Mouse (Mus musculus) bone marrow macrophage, adult 2 months (primary cell): ENCODE data around the gene Olfr202. TPM values are rescaled to one million over a fixed set of nuclear protein-coding genes. Genes with fewer than 3 reads are reported as not detected.
"Not testable (repeated sequence)": the region's sequence is repeated elsewhere in the genome, so short reads cannot be mapped to it uniquely, and the experiment has no call there.

Source experiments
- H3K27ac ChIP-seq: 2 replicates; pipeline ENCODE4 v1.5.1; 2012; ENCODE audit warnings: low read depth, low read length; ENCODE audit not compliant: insufficient read depth
- H3K4me1 ChIP-seq: 2 replicates; pipeline ENCODE4 v1.6.1; 2012; ENCODE audit warnings: low read length; ENCODE audit not compliant: control insufficient read depth, insufficient read depth
- H3K4me3 ChIP-seq: 2 replicates; pipeline ENCODE4 v1.5.1; 2012; ENCODE audit warnings: mild to moderate bottlenecking, low read length, moderate library complexity; ENCODE audit not compliant: insufficient read depth
- CTCF ChIP-seq: IDR thresholded peaks from 2 replicates; pipeline ENCODE4 v1.5.1; 2012; ENCODE audit warnings: low read depth, mild to moderate bottlenecking, low read length, moderate library complexity
- POLR2A ChIP-seq: IDR thresholded peaks from 2 replicates; pipeline ENCODE4 v1.6.1; 2012; ENCODE audit warnings: mild to moderate bottlenecking, low read depth, low read length, borderline replicate concordance
- polyA plus RNA-seq: library from polyadenylated mRNA; stranded (reverse); fragments of >200 nt; gene quantifications from 2 replicates; pipeline ENCODE4 v1.2.4, GENCODE M21; 2012; ENCODE audit not compliant: missing spikeins, insufficient read depth, insufficient read length

The Olfr202 gene
- polyA plus RNA-seq: not detected in 2 replicates

DNA sequence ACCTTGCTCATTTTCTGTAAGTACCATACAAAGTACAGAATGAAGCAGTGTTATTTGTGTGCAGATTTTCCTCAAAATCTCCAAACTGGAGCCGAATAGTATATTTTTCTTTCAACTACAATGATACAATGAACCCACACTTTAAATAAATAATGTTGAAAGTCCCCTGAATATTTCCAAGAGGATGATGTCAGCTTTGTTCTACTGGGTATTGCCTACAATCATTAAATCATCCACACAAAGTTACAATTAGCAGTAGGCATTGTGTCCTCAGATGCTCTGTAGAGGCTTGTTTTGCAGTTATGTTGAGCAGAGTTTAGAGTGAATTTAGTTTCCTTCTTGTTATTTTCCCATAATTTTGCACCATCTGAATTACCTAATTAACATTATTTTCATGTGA, at the start of gene Olfr202:
Gene Olfr202 (minus strand): TSS at position 101 of the 400 bp plus-strand sequence.
- Histone ChIP-seq H3K4me3 (no peak within 1 kb of the TSS), H3K27ac (no peak within 1 kb of the TSS), H3K4me1 (no peaks in the 10 kb centered on the region)
- TF ChIP-seq POLR2A (no peak), CTCF (no peak)

GRCm38 (mm10) chr16:59331038-59331437, 44.4 kb upstream of the Olfr202 start, which contains the start of gene Olfr205:
Gene Olfr205, minus strand, starts transcription at chr16:59331138.
- TF ChIP-seq POLR2A (no peak), CTCF (no peak)
- no peak within 1 kb of the TSS for H3K27ac ChIP-seq
- H3K4me1 ChIP-seq: no peaks in the 10 kb centered on the region
- no peak within 1 kb of the TSS for H3K4me3 ChIP-seq

DNA sequence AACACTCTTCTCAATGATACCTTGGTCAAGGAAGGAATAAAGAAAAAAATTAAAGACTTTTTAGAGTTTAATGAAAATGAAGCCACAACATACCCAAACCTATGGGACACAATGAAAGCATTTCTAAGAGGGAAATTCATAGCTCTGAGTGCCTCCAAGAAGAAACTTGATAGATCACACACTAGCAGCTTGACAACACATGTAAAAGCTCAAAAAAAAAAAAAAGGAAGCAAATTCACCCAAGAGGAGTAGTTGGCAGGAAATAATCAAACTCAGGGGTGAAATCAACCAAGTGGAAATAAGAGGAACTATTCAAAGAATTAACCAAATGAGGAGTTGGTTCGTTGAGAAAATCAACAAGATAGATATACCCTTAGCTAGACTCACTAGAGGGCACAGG, 36.7 kb upstream of the Olfr202 start:
- not testable (repeated sequence) for H3K27ac ChIP-seq, H3K4me3 ChIP-seq, H3K4me1 ChIP-seq

DNA sequence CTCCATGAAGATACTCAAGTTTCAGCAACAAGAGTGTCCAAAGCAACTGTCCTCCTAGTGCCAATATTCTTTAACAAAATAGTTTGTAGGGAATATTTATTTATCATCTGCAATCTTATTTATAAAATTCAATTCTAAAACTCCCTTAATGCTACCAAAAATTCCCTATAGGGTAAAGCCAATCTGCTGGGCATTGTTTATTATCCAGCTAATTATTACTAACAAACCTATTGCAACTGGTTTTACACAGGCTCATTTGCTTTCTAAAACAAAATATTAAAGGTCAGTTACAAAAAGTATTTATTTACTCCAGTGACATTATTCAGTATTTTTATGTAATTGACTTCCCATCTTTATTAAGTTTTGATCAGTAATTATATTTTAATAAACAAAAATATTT, 31.6 kb upstream of the Olfr202 start, which contains the start of gene Olfr204:
Gene Olfr204 (minus strand): TSS at position 101 of the 400 bp plus-strand sequence.
- Histone ChIP-seq H3K4me3 (no peak within 1 kb of the TSS), H3K27ac (no peak within 1 kb of the TSS), H3K4me1 (no peaks in the 10 kb centered on the region)
- TF ChIP-seq POLR2A (no peak), CTCF (no peak)

GRCm38 (mm10) chr16:59298581-59298980, 12.0 kb upstream of the Olfr202 start, which contains the start of gene Olfr203:
Gene Olfr203, plus strand, starts transcription at chr16:59298881.
- TF ChIP-seq POLR2A (no peak), CTCF (no peak)
- Histone ChIP-seq H3K4me3 (no peak within 1 kb of the TSS), H3K4me1 (no peaks in the 10 kb centered on the region), H3K27ac (no peak within 1 kb of the TSS)

- H3K4me1 ChIP-seq, H3K27ac ChIP-seq, H3K4me3 ChIP-seq: not testable (repeated sequence)
Measured at GRCm38 (mm10) chr16:59287576-59287975, 983 bp upstream of the Olfr202 start.

- Histone ChIP-seq H3K27ac (no peak overlapping the region), H3K4me1 (no peaks in the 10 kb centered on the region), H3K4me3 (no peak overlapping the region)
- TF ChIP-seq POLR2A (no peak), CTCF (no peak)
Measured at GRCm38 (mm10) chr16:59283476-59283875, 3.1 kb downstream of the Olfr202 start.

DNA sequence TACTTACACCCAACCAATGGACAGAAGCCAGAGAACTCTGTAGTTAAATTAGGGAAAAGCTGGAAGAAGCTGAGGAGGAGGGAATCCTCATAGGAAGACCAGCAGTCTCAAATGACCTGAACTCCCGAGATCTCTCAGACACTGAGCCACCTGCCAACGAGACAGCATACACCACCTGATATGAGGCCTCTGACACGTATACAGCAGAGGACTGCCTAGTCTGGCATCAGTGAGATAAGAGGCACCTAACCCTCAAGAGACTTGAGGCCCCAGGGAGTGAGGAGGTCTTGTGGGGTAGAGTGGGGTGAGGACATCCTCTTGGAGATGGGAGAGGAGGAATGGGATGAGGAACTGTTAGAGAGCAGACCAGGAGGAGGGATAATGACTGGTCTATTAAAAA, 6.1 kb downstream of the Olfr202 start:
- no peak for TF ChIP-seq CTCF
- no peak overlapping the region for H3K4me3 ChIP-seq
- no peak overlapping the region for H3K27ac ChIP-seq
- H3K4me1 ChIP-seq: no peaks in the 10 kb centered on the region

DNA sequence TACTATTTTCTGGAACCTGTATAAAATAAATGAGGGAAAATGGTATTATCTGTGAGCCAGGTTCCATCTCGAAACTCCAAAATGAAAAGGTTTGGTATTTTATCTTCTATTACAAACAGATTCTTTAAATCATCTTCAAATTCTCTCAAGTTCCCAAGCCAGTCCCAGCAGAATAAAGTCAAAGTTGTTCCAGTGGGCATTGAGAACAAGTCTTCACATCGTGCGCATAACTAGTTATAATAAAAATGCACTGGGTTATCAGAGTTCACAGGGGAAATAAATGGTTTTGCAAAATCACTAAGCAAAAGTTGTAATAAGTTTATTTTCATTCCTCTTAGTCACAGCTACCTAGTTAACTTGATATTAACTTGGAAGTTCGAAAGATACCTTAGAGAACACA, 14.1 kb downstream of the Olfr202 start, which contains the start of gene Olfr201:
Gene Olfr201 (minus strand): TSS at position 101 of the 400 bp plus-strand sequence.
- H3K27ac ChIP-seq, H3K4me1 ChIP-seq, H3K4me3 ChIP-seq: not testable (repeated sequence)

DNA sequence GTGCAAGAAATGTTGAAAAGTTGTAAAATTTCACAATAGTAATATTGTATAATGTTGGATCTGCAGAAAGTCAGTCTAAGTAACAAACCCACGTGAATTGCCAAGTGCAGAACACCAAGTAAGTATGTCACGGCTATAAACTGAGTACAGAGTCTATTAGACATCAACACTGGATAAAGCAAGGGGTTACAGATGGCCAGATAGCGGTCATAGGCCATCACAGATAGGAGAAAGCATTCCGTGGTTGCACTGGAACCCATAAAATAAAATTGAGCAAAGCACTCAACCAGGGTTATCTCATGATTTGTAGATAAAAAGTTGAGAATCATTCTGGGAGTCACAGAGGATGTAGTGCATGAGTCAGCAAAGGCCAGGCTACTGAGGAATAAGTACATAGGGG, 17.5 kb downstream of the Olfr202 start:
- not testable (repeated sequence) for H3K4me3 ChIP-seq, H3K4me1 ChIP-seq, H3K27ac ChIP-seq

DNA sequence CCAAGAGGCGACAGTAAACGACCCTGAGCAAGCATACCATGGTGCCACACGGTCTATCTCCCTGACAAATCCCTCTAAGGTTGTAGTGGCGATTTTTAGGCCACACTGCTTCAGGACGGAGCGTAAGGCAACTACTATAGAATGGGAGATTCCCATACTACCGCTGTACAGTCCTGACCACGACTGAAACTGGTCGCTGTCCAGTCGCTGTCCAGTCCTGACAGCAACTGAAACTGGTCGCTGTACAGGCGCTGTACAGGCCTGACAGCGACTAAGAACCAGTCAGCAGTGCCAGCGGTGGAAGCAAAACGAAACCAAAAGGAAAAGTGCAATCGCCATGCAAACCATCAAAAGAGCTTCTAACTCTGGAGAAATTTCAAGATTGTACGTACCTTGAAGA, 36.9 kb downstream of the Olfr202 start:
- no peak overlapping the region for H3K27ac ChIP-seq
- no peak overlapping the region for H3K4me3 ChIP-seq
- no peak for TF ChIP-seq CTCF
- TF ChIP-seq POLR2A: no peak
- no peaks in the 10 kb centered on the region for H3K4me1 ChIP-seq

Other genes with a start within 250 kb of the Olfr202 start
- not detected in 2 replicates for gene Olfr187, start 247.0 kb downstream of the Olfr202 start, polyA plus RNA-seq
- gene Olfr190, start 208.8 kb downstream of the Olfr202 start, polyA plus RNA-seq: 0.11 TPM in 1 of 2 replicates, not detected in the other
- gene Olfr191, start 197.0 kb downstream of the Olfr202 start, polyA plus RNA-seq: not detected in 2 replicates
- gene Olfr193, start 174.9 kb downstream of the Olfr202 start, polyA plus RNA-seq: not detected in 2 replicates
- not detected in 2 replicates for gene Olfr194, start 165.7 kb downstream of the Olfr202 start, polyA plus RNA-seq
- not detected in 2 replicates for gene Olfr195, start 139.7 kb downstream of the Olfr202 start, polyA plus RNA-seq
- not detected in 2 replicates for gene Olfr196, start 116.3 kb downstream of the Olfr202 start, polyA plus RNA-seq
- not detected in 2 replicates for gene Olfr198, start 83.3 kb downstream of the Olfr202 start, polyA plus RNA-seq
- not detected in 2 replicates for gene Olfr199, start 67.0 kb downstream of the Olfr202 start, polyA plus RNA-seq
- not detected in 2 replicates for gene Olfr201, start 14.2 kb downstream of the Olfr202 start, polyA plus RNA-seq
- gene Olfr203, start 12.1 kb upstream of the Olfr202 start, polyA plus RNA-seq: not detected in 2 replicates
- gene Olfr204, start 31.5 kb upstream of the Olfr202 start, polyA plus RNA-seq: 0.20 TPM in 1 of 2 replicates, not detected in the other
- gene Olfr205, start 44.3 kb upstream of the Olfr202 start, polyA plus RNA-seq: not detected in 2 replicates
- not detected in 2 replicates for gene Olfr206, start 62.5 kb upstream of the Olfr202 start, polyA plus RNA-seq
- not detected in 2 replicates for gene Olfr209, start 77.2 kb upstream of the Olfr202 start, polyA plus RNA-seq
- not detected in 2 replicates for gene Gabrr3, start 120.5 kb upstream of the Olfr202 start, polyA plus RNA-seq
- gene Riox2, start 185.0 kb upstream of the Olfr202 start, polyA plus RNA-seq: 17.1 and 18.0 TPM in 2 replicates